8 mouse cellular contexts compared by ENCODE assay signal in the genomic region with DNA sequence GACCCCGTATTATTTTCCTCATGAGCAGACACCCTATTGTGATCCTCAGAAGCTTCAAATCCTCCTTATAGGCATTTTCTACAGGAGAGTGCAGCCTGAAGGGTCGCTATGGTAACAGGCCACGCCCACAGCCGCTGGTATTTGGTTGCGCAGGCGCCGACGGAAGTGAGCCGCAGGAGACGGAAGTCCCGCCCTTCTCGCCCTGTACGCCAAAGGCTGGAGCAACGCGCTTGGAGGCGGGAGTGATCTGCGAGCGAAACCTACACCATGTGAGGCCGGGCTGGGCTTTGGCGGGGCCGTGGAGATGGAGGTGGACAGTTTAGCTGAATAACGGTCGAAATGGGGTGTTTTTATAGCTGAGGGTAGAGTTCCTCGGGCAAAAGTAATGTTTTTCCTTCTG. TPM values are rescaled to one million over a fixed set of nuclear protein-coding genes. Genes with fewer than 3 reads are reported as not detected.
DNase-seq lines count a peak whose midpoint lies in the region; ATAC-seq and TF ChIP-seq lines count a peak whose summit lies in the region.

A gene (plus strand): TSS at position 97 of the 400 bp plus-strand sequence.

- DNase-seq in c-Kit-positive CD71-positive TER-119-positive erythroid progenitor cells, embryonic 14.5 days (ENCODE audit: low spot score) = peak; percentile 96
- DNase-seq in heart, postnatal 0 days (ENCODE audit: low spot score) = peak; percentile 95
- peak; percentile 78 for DNase-seq in large intestine, adult 2 months (ENCODE audit: low read depth, low spot score)
- peak; percentile 99 for DNase-seq in liver, postnatal 0 days
- peak; percentile 99 for DNase-seq in testis, postnatal 10 days (ENCODE audit: low spot score)

- H3K27ac ChIP-seq in forebrain, embryonic 12.5 days = peak within 1 kb of the TSS; percentile 89
- peak within 1 kb of the TSS; percentile 77 for H3K27ac ChIP-seq in heart, postnatal 0 days (ENCODE audit: low read depth)
- H3K27ac ChIP-seq in liver, postnatal 0 days (ENCODE audit: low read depth) = peak within 1 kb of the TSS; percentile 78
- peak within 1 kb of the TSS; percentile 61 for H3K27ac ChIP-seq in neural tube, embryonic 14.5 days (ENCODE audit: low read depth, low read length)

- WGBS in forebrain, embryonic 12.5 days = under 1% methylated on average over 24 of the region's 24 CpGs
- WGBS in heart, postnatal 0 days = under 1% methylated on average over 24 of the region's 24 CpGs
- WGBS in large intestine, adult 2 months = under 1% methylated on average over 24 of the region's 24 CpGs
- WGBS in liver, postnatal 0 days (ENCODE audit: insufficient replicate concordance) = under 1% methylated on average over 24 of the region's 24 CpGs
- WGBS in neural tube, embryonic 14.5 days = under 1% methylated on average over 24 of the region's 24 CpGs

- peaks cover 63% of the 10 kb centered on the region for H3K36me3 ChIP-seq in E14TG2a.4 (ENCODE audit: insufficient read depth, low read length)
- H3K36me3 ChIP-seq in forebrain, embryonic 12.5 days (replicated peaks) = peaks cover 44% of the 10 kb centered on the region
- H3K36me3 ChIP-seq in heart, postnatal 0 days (replicated peaks; ENCODE audit: control insufficient read depth, insufficient read depth, low read length) = peaks cover 31% of the 10 kb centered on the region
- peaks cover 18% of the 10 kb centered on the region for H3K36me3 ChIP-seq in liver, postnatal 0 days (replicated peaks; ENCODE audit: insufficient read depth, low read length)
- peaks cover 16% of the 10 kb centered on the region for H3K36me3 ChIP-seq in neural tube, embryonic 14.5 days (ENCODE audit: control insufficient read depth, insufficient read depth, low read length)

- peak; percentile 91 for ATAC-seq in forebrain, embryonic 12.5 days (ENCODE audit: low FRiP score)
- ATAC-seq in heart, postnatal 0 days (ENCODE audit: insufficient read depth, low read depth) = peak; percentile 91
- peak; percentile 88 for ATAC-seq in liver, postnatal 0 days
- peak; percentile 91 for ATAC-seq in neural tube, embryonic 14.5 days (ENCODE audit: low read depth)

- no peak for TF ChIP-seq CTCF in E14TG2a.4 (conservative IDR thresholded peaks at IDR 0.05; ENCODE audit: low read length)
- TF ChIP-seq CTCF in heart, postnatal 0 days (IDR thresholded peaks at IDR 0.05; ENCODE audit: low read depth) = no peak
- TF ChIP-seq CTCF in liver, postnatal 0 days (IDR thresholded peaks at IDR 0.05; ENCODE audit: low read depth) = no peak

- H3K27me3 ChIP-seq in E14TG2a.4 (ENCODE audit: insufficient read depth, low read length) = no peaks in the 10 kb centered on the region
- H3K27me3 ChIP-seq in forebrain, embryonic 12.5 days = no peaks in the 10 kb centered on the region
- H3K27me3 ChIP-seq in heart, postnatal 0 days (ENCODE audit: control insufficient read depth, insufficient read depth, low read length) = no peaks in the 10 kb centered on the region
- H3K27me3 ChIP-seq in liver, postnatal 0 days (ENCODE audit: insufficient read depth, low read length) = no peaks in the 10 kb centered on the region
- H3K27me3 ChIP-seq in neural tube, embryonic 14.5 days (ENCODE audit: control insufficient read depth, insufficient read depth, low read length) = no peaks in the 10 kb centered on the region

- peaks cover 42% of the 10 kb centered on the region for H3K4me1 ChIP-seq in E14TG2a.4 (replicated peaks; ENCODE audit: low read depth, low read length)
- H3K4me1 ChIP-seq in forebrain, embryonic 12.5 days = peaks cover 18% of the 10 kb centered on the region
- H3K4me1 ChIP-seq in heart, postnatal 0 days (ENCODE audit: control insufficient read depth, insufficient read depth) = peaks cover 16% of the 10 kb centered on the region
- peaks cover 19% of the 10 kb centered on the region for H3K4me1 ChIP-seq in liver, postnatal 0 days (ENCODE audit: insufficient read depth)
- H3K4me1 ChIP-seq in neural tube, embryonic 14.5 days (ENCODE audit: control insufficient read depth, insufficient read depth, low read length) = peaks cover 14% of the 10 kb centered on the region

- peak within 1 kb of the TSS; percentile 73 for H3K9ac ChIP-seq in forebrain, embryonic 12.5 days
- H3K9ac ChIP-seq in heart, postnatal 0 days (replicated peaks; ENCODE audit: low read depth, low read length) = peak within 1 kb of the TSS; percentile 60
- peak within 1 kb of the TSS; percentile 74 for H3K9ac ChIP-seq in liver, postnatal 0 days (replicated peaks)
- H3K9ac ChIP-seq in neural tube, embryonic 14.5 days (replicated peaks; ENCODE audit: low read depth, low read length) = peak within 1 kb of the TSS; percentile 67

- H3K4me3 ChIP-seq in E14TG2a.4 (replicated peaks; ENCODE audit: low read length) = peak within 1 kb of the TSS; percentile 99
- peak within 1 kb of the TSS; percentile 68 for H3K4me3 ChIP-seq in forebrain, embryonic 12.5 days (replicated peaks)
- peak within 1 kb of the TSS; percentile 66 for H3K4me3 ChIP-seq in heart, postnatal 0 days (ENCODE audit: low read depth, low read length)
- peak within 1 kb of the TSS; percentile 64 for H3K4me3 ChIP-seq in liver, postnatal 0 days (ENCODE audit: low read depth, low read length)
- peak within 1 kb of the TSS; percentile 65 for H3K4me3 ChIP-seq in neural tube, embryonic 14.5 days (ENCODE audit: low read depth, low read length)

- TF ChIP-seq EP300 in heart, postnatal 0 days (IDR thresholded peaks at IDR 0.05; ENCODE audit: low read depth) = no peak
- TF ChIP-seq EP300 in liver, postnatal 0 days (IDR thresholded peaks at IDR 0.05; ENCODE audit: low read depth) = no peak

- no peaks in the 10 kb centered on the region for H3K9me3 ChIP-seq in E14TG2a.4 (ENCODE audit: low read length)
- H3K9me3 ChIP-seq in forebrain, embryonic 12.5 days = no peaks in the 10 kb centered on the region
- no peaks in the 10 kb centered on the region for H3K9me3 ChIP-seq in heart, postnatal 0 days (replicated peaks; ENCODE audit: control insufficient read depth, low read length)
- H3K9me3 ChIP-seq in liver, postnatal 0 days (ENCODE audit: low read length) = no peaks in the 10 kb centered on the region
- no peaks in the 10 kb centered on the region for H3K9me3 ChIP-seq in neural tube, embryonic 14.5 days (ENCODE audit: control insufficient read depth, low read length)

- peak within 1 kb of the TSS; percentile 87 for H3K4me2 ChIP-seq in forebrain, embryonic 12.5 days
- H3K4me2 ChIP-seq in heart, postnatal 0 days (ENCODE audit: low read depth, low read length) = peak within 1 kb of the TSS; percentile 86
- peak within 1 kb of the TSS; percentile 96 for H3K4me2 ChIP-seq in liver, postnatal 0 days (ENCODE audit: low read depth, low read length)
- peak within 1 kb of the TSS; percentile 90 for H3K4me2 ChIP-seq in neural tube, embryonic 14.5 days (ENCODE audit: low read depth, low read length)

RNA-seq across cellular contexts. Expression of the gene that starts here (rescaled TPM):
- polyA plus RNA-seq in forebrain, embryonic 12.5 days (2016; fragmentation: Nextera tagmentation; extraction: Ambion mirVana) = 148 and 153 TPM in 2 replicates
- total RNA-seq in heart, postnatal 0 days (2014; rRNA removed; ENCODE audit: low replicate concordance) = 43.5 and 45.6 TPM in 2 replicates
- polyA plus RNA-seq in heart, postnatal 0 days (2015; fragmentation: Nextera tagmentation; extraction: Ambion mirVana) = 84.9 and 89.8 TPM in 2 replicates
- polyA plus RNA-seq in large intestine, adult 2 months (2012; rRNA removed) = 47.1 and 49.1 TPM in 2 replicates
- 38.9 and 41.0 TPM in 2 replicates for polyA plus RNA-seq in liver, postnatal 0 days (2015; fragmentation: Nextera tagmentation; extraction: Ambion mirVana)
- polyA plus RNA-seq in neural tube, embryonic 14.5 days (2014; fragmentation: Nextera tagmentation; extraction: Ambion mirVana) = 94.1 and 110 TPM in 2 replicates

Comparison
In these comparisons a context has a peak if more than half of its experiments do, and no peak if none do; other contexts are left out.
1. Peak in every context shown above with its lines: DNase-seq, ATAC-seq, H3K4me3 ChIP-seq and H3K27ac ChIP-seq.